Mouse (Mus musculus): ENCODE results near the gene Intu. TPM values are rescaled to one million over a fixed set of nuclear protein-coding genes. Genes with fewer than 3 reads are reported as not detected.

The Intu gene
- polyA plus RNA-seq, 1 experiment from 2014 or later: 3.0 TPM

DNA sequence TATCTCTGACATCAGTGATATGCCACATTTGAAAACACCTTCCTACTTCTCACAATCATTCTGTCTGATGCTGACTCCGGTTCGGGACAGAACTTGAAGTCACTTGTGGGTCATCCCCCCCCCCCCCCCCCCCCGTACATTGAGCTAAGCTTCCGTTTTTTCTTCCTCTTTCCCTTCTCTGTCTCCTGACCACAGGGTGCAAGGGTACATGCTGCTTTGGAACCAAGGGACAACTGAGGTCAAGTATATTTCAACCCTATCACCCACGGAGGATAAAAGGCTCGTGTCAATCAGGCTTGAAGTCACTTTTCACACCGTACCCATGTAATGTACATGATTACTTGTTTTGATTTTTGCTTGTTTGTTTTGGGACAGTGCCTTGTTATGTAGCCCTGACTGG lies 241 bp upstream of the Intu start:
- H3K4me2 ChIP-seq: peak overlapping the region; percentile 99

GRCm38 (mm10) chr3:40532256-40532655 lies 1.2 kb downstream of the Intu start:
- H3K4me3 ChIP-seq (replicated peaks): peak overlapping the region; percentile 53
- no peak for ATAC-seq (ENCODE audit: insufficient read depth, low FRiP score, low read depth)
- peaks cover 19% of the 10 kb centered on the region; the same call in 1 of the 2 replicates for H3K27me3 ChIP-seq (replicated peaks)
- no peaks in the 10 kb centered on the region for H3K36me3 ChIP-seq
- no peaks in the 10 kb centered on the region for H3K9me3 ChIP-seq
- no peak overlapping the region for H3K9ac ChIP-seq
- peaks cover 15% of the 10 kb centered on the region for H3K4me1 ChIP-seq
- no peak overlapping the region for H3K27ac ChIP-seq
- H3K4me2 ChIP-seq: peak overlapping the region; percentile 99
- WGBS: 22% methylated on average over 11 of the region's 11 CpGs

More for the DNA sequence above, 241 bp upstream of the Intu start:
- H3K4me1 ChIP-seq: peaks cover 15% of the 10 kb centered on the region
- no peak overlapping the region for H3K27ac ChIP-seq
- H3K4me3 ChIP-seq (replicated peaks): peak overlapping the region; percentile 53
- no peak overlapping the region for H3K9ac ChIP-seq
- 21% methylated on average over 7 of the region's 7 CpGs for WGBS
- no peak for ATAC-seq (ENCODE audit: insufficient read depth, low FRiP score, low read depth)
- no peaks in the 10 kb centered on the region for H3K36me3 ChIP-seq
- no peaks in the 10 kb centered on the region for H3K9me3 ChIP-seq
- peaks cover 19% of the 10 kb centered on the region; the same call in 1 of the 2 replicates for H3K27me3 ChIP-seq (replicated peaks)

DNA sequence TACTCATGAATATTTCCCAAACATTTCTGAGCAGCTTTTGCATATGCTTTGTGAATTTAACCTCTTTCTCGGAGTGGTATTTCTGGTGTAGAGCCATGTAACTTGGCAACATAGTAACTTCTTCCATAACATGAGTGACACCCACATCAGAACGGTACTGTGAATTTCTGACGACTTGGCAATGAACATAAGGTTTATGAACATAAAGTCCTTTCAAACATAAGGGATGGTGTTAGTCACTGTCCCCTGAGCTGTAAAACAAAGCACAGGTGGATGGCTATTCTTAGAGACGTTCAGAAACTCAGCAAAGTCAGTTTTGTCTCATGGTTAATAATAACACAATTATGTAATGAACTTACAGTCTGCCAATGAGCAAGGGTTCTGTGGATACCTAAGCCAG lies 3.1 kb downstream of the Intu start:
- peaks cover 18% of the 10 kb centered on the region; the same call in 1 of the 2 replicates for H3K27me3 ChIP-seq (replicated peaks)
- H3K27ac ChIP-seq: no peak overlapping the region
- H3K4me3 ChIP-seq (replicated peaks): no peak overlapping the region
- H3K4me2 ChIP-seq: no peak overlapping the region
- H3K36me3 ChIP-seq: no peaks in the 10 kb centered on the region
- H3K9me3 ChIP-seq: no peaks in the 10 kb centered on the region
- no peak for ATAC-seq (ENCODE audit: insufficient read depth, low FRiP score, low read depth)
- no peak overlapping the region for H3K9ac ChIP-seq
- WGBS: 66% methylated on average over 4 of the region's 4 CpGs
- peaks cover 15% of the 10 kb centered on the region for H3K4me1 ChIP-seq

DNA sequence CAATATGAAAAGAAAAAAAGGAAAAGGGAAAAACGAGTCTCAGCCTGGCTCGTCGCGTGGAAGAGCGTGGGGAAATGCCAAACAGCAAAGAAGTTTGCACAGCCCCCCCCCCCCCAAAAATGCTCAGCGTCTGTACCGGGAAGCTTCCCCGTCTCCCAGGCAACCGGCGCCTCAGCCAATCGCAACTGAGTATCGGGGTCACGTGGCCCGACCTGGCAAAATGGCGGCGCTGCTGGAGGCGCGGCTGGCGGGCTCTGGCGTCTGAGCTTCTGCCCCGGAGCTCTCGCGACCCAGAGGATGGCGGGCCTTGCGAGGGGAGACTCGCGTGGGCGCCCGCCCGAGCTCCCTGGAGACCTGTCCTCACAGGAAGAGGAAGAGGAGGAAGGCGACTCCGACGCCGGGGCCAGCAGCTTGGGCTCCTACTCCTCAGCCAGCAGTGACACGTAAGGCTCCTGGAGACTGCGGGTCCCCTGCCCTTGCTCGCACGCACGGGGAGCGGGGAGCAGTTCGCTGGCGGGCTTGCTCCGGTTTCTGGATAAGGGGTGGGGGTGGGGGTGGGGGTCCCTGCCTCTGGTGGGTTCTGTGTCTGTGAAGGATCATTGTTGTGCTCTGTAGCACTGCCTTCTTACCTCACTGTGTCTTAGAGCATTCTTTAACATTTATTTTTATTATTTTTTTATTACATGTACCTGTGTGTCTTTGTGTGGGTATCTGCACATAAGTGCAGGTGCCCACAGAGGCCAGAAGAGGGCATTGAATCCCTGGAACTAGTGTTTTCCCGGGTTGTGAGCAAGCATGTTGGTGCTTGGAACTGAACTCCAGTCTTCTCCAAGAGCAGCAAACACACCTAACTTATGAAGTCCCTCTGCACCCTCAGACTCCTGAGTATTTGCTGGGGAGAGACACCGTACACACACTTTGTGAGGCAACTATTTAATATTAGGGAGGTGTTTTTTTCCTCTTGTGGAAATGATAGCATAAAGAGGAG lies 9.8 kb downstream of the Intu start:
- Histone ChIP-seq H3K9me3 (no peaks in the 10 kb centered on the region), H3K4me1 (no peaks in the 10 kb centered on the region), H3K36me3 (no peaks in the 10 kb centered on the region), H3K27me3 (replicated peaks) (no peaks in the 10 kb centered on the region), H3K9ac (peak overlapping the region; percentile 73), H3K27ac (no peak overlapping the region), H3K4me2 (peak overlapping the region; percentile 72), H3K4me3 (replicated peaks) (peak overlapping the region; percentile 95)
- peak; percentile 91 for ATAC-seq (ENCODE audit: insufficient read depth, low FRiP score, low read depth)
- WGBS: 4% methylated on average over 45 of the region's 45 CpGs

- no peak for ATAC-seq (ENCODE audit: insufficient read depth, low FRiP score, low read depth)
- Histone ChIP-seq H3K36me3 (no peaks in the 10 kb centered on the region), H3K4me2 (no peak overlapping the region), H3K9ac (no peak overlapping the region), H3K4me3 (replicated peaks) (no peak overlapping the region), H3K9me3 (no peaks in the 10 kb centered on the region), H3K27ac (no peak overlapping the region), H3K4me1 (no peaks in the 10 kb centered on the region), H3K27me3 (replicated peaks) (no peaks in the 10 kb centered on the region)
- WGBS: 82% methylated on average over 4 of the region's 4 CpGs
These were observed 15.5 kb downstream of the Intu start for GRCm38 (mm10) chr3:40546621-40547020.

- Histone ChIP-seq H3K9me3 (no peaks in the 10 kb centered on the region), H3K4me1 (no peaks in the 10 kb centered on the region), H3K4me3 (replicated peaks) (no peak overlapping the region), H3K36me3 (0 out of 2 replicates have a peak, but pooled peaks cover 2% of the 10 kb centered on the region), H3K27ac (no peak overlapping the region), H3K4me2 (no peak overlapping the region), H3K9ac (no peak overlapping the region), H3K27me3 (replicated peaks) (no peaks in the 10 kb centered on the region)
- WGBS: 65% methylated on average over 10 of the region's 10 CpGs
- no peak for ATAC-seq (ENCODE audit: insufficient read depth, low FRiP score, low read depth)
These were observed 121.9 kb downstream of the Intu start for GRCm38 (mm10) chr3:40652941-40653352.

GRCm38 (mm10) chr3:40653582-40653981 lies 122.5 kb downstream of the Intu start:
- H3K4me2 ChIP-seq: no peak overlapping the region

DNA sequence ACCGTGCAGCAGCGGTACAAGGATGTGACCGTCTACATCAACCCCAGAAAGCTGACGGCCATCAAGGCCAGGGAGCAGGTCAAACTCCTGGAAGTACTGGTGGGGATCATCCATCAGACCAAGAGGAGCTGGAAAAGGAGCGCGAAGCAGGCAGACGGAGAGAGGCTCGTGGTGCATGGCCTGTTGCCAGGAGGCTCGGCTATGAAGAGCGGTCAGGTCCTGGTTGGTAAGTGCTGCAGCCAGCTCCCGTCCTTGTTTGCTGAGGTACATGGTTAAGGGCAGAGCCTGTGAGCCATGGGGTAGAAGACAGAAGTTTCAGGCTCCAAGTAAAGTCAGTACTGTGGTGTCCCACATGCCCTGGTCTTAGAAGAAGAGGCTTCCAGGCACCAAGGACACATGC lies 122.9 kb downstream of the Intu start:
- Histone ChIP-seq H3K36me3 (0 out of 2 replicates have a peak, but pooled peaks cover 2% of the 10 kb centered on the region), H3K4me2 (no peak overlapping the region), H3K9me3 (no peaks in the 10 kb centered on the region), H3K27ac (no peak overlapping the region), H3K9ac (no peak overlapping the region), H3K4me3 (replicated peaks) (no peak overlapping the region), H3K4me1 (no peaks in the 10 kb centered on the region), H3K27me3 (replicated peaks) (no peaks in the 10 kb centered on the region)
- 79% methylated on average over 11 of the region's 11 CpGs for WGBS
- no peak for ATAC-seq (ENCODE audit: insufficient read depth, low FRiP score, low read depth)

More at GRCm38 (mm10) chr3:40653582-40653981, 122.5 kb downstream of the Intu start:
- Histone ChIP-seq H3K4me3 (replicated peaks) (no peak overlapping the region), H3K27me3 (replicated peaks) (no peaks in the 10 kb centered on the region), H3K9ac (no peak overlapping the region), H3K36me3 (0 out of 2 replicates have a peak, but pooled peaks cover 2% of the 10 kb centered on the region), H3K27ac (no peak overlapping the region), H3K9me3 (no peaks in the 10 kb centered on the region), H3K4me1 (no peaks in the 10 kb centered on the region)
- ATAC-seq (ENCODE audit: insufficient read depth, low FRiP score, low read depth): no peak
- WGBS: 92% methylated on average over 16 of the region's 16 CpGs

GRCm38 (mm10) chr3:40655571-40655970 lies 124.5 kb downstream of the Intu start:
- H3K27me3 ChIP-seq (replicated peaks): no peaks in the 10 kb centered on the region
- H3K9me3 ChIP-seq: no peaks in the 10 kb centered on the region
- no peaks in the 10 kb centered on the region for H3K4me1 ChIP-seq
- 93% methylated on average over 11 of the region's 11 CpGs for WGBS
- H3K4me3 ChIP-seq (replicated peaks): no peak overlapping the region
- H3K36me3 ChIP-seq: 0 out of 2 replicates have a peak, but pooled peaks cover 2% of the 10 kb centered on the region
- H3K4me2 ChIP-seq: no peak overlapping the region
- no peak overlapping the region for H3K27ac ChIP-seq
- no peak overlapping the region for H3K9ac ChIP-seq
- ATAC-seq (ENCODE audit: insufficient read depth, low FRiP score, low read depth): no peak

GRCm38 (mm10) chr3:40656339-40656738 lies 125.3 kb downstream of the Intu start:
- Histone ChIP-seq H3K4me1 (no peaks in the 10 kb centered on the region), H3K27ac (no peak overlapping the region), H3K9me3 (no peaks in the 10 kb centered on the region), H3K36me3 (0 out of 2 replicates have a peak, but pooled peaks cover 2% of the 10 kb centered on the region), H3K4me3 (replicated peaks) (no peak overlapping the region), H3K9ac (no peak overlapping the region), H3K27me3 (replicated peaks) (no peaks in the 10 kb centered on the region), H3K4me2 (no peak overlapping the region)
- WGBS: 90% methylated on average over 5 of the region's 5 CpGs
- ATAC-seq (ENCODE audit: insufficient read depth, low FRiP score, low read depth): no peak

DNA sequence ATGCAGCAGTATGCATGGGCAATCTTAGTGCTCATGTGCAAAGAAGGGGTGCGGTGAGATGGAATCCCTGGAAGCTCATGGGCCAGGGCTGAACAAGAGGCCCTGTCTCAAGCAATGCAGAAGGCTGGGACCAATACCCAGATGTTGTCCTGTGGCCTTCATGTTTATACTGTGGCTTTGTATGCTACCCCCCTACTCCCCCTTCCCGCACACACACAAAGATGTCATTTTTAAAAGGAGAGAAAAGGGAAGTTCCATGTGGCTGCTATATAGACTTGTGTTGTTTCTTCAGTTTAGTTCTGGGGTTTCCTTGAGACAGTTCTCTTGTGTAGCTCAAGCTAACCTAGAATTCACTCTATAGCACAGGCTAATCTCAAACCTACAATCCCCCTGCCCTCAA lies 129.1 kb downstream of the Intu start:
- no peaks in the 10 kb centered on the region for H3K36me3 ChIP-seq
- no peak overlapping the region for H3K9ac ChIP-seq
- no peak overlapping the region for H3K27ac ChIP-seq
- no peaks in the 10 kb centered on the region for H3K27me3 ChIP-seq (replicated peaks)
- H3K9me3 ChIP-seq: no peaks in the 10 kb centered on the region
- no peak overlapping the region for H3K4me3 ChIP-seq (replicated peaks)
- H3K4me1 ChIP-seq: no peaks in the 10 kb centered on the region
- ATAC-seq (ENCODE audit: insufficient read depth, low FRiP score, low read depth): no peak
- WGBS: 88% methylated on average over 2 of the region's 2 CpGs
- no peak overlapping the region for H3K4me2 ChIP-seq

DNA sequence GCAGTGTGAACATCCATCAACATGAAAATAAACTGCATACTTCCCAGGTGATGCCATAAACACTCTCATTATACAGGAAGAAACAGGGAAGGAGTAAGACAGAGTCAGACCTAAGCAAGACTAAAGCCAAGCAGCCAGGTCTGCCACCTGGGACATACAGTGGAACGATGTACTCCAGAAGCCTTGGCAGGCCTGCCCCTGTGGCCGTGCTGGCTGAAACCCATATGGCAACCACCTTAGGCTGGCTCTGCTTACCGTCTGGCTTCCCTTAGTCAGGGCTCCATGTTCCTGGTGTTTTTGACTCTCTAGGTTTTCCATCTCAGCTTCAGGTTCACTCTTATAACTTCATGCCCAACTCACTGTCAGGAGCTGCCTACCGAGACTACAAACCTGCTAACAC lies 135.0 kb downstream of the Intu start:
- Histone ChIP-seq H3K4me3 (replicated peaks) (no peak overlapping the region), H3K27me3 (replicated peaks) (no peaks in the 10 kb centered on the region), H3K4me1 (no peaks in the 10 kb centered on the region), H3K9me3 (no peaks in the 10 kb centered on the region), H3K36me3 (no peaks in the 10 kb centered on the region), H3K9ac (no peak overlapping the region), H3K4me2 (no peak overlapping the region), H3K27ac (no peak overlapping the region)
- WGBS: 83% methylated on average over 4 of the region's 4 CpGs
- ATAC-seq (ENCODE audit: insufficient read depth, low FRiP score, low read depth): no peak
